Mouse (Mus musculus): ENCODE measurements around the gene C2cd5.
"Not testable (repeated sequence)": the region's sequence is repeated elsewhere in the genome, so short reads cannot be mapped to it uniquely, and the experiment has no call there.

DNA sequence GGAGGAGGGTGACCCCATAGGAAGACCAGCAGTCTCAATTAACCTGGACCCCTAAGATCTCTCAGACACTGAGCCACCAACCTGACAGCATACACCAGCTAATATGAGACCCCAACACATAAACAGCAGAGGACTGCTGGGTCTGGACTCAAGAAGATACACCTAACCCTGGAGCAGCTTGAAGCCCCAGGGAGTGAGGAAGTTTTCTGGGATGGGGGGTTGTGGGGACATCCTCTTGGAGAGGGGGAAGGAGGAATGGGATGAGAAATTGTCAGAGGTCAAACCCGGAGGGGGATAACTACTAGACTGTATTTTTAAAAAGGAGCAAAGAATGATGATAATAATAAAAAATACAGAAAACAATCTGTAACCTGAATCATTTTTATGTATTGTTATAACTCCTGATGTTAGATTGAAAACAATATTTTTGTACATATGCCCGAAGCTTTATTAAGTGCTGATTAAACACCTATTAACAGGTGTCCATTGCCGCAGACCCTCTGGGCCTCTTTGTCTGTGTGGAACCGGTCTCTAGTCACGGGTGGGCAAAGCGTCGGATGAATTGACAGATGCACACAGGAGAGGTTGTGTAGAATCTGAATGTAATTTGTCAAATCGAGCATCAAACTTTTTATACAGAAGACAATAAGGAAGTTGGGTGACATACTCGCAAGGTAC is 114.2 kb downstream of the C2cd5 start:
- TF ChIP-seq POLR2A (IDR thresholded peaks at IDR 0.05; ENCODE audit: insufficient read depth, low read length); CTCF (IDR thresholded peaks at IDR 0.05; ENCODE audit: low read depth, low read length); EP300 (IDR thresholded peaks at IDR 0.05; ENCODE audit: insufficient read depth, low read depth, low read length): not testable (repeated sequence)

Measured in ES-Bruce4 (cell line).